In the genomic region with DNA sequence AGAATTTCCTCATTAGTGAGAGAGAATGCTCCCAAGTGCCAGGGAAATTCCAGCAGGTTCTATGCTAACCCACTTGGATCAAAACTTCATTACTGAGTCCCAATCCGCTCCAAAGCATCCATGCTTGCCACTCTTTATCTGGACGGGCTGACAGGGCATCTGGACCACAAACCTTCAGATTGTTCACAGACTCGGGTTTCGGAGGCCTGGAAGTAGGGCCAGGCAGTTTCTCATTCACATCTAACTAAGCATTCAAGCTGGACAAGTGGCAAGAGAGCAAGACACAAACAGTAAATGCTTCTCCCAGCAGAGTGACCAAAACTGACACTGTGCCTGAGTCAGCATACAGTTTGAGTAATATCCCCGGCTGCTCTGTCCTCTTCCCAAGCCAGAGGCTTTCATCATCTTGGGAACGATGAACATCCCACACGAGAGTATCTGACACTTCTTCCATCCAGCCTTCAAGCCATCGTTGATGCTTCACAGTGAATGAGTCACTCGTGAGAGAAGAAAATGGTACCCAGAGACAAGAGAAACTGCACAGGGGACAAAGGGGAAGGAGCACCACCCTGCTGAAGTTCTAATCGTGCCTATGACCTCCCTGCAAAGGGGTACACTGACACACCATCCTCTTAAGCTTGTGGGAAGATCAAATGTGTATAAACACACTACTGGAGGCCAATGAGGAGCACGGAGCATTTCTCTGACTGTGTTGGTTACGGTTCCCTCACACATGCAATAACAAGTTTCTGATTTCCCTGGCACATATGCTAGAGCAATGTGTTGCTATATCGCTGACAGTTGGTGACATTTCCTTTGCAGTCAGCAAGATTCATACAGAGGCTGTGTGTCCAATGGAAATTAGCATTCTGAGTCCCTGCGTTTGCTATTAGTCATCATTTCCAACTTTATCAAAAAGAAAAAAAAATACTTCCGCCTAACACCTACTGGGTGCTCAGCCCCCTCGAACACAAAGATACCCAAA, we compare ENCODE assay signal across 17 mouse cellular contexts.
DNase-seq lines count a peak whose midpoint lies in the region; ATAC-seq lines count a peak whose summit lies in the region.
"Had no signal": no experiment of that assay in that cellular context is flagged by ENCODE, and none has a peak within 500 bp of the region (broad histone marks: within the 10 kb centered on the region; RNA-seq: fewer than 3 reads in every experiment).

No protein-coding gene starts in this region.

- H3K4me2 ChIP-seq in forebrain, embryonic 15.5 days (replicated peaks) = no peak overlapping the region
- no peak overlapping the region for H3K4me2 ChIP-seq in forebrain, embryonic 11.5 days (ENCODE audit: low read depth, low read length, severe bottlenecking)
- H3K4me2 ChIP-seq: embryonic facial prominence, embryonic 13.5 days; hindbrain, embryonic 12.5 days; lung, embryonic 15.5 days; neural tube, embryonic 13.5 days had no signal

- DNase-seq in forebrain, embryonic 11.5 days (ENCODE audit: low spot score) = no peak
- DNase-seq in frontal cortex, postnatal 25 days (ENCODE audit: low spot score in 2 of 2) = peak; percentile 8 to 20
- DNase-seq in layer of hippocampus, postnatal 25 days (ENCODE audit: extremely low spot score in 1 of 2, low spot score in 1 of 2) = peak; percentile 28 to 30
- DNase-seq in right cerebral cortex, postnatal 25 days = peak; percentile 35
- DNase-seq in cerebellum, postnatal 25 days = no peak
- DNase-seq in spleen, postnatal 36 days (ENCODE audit: low spot score in 2 of 2) = no peak
- DNase-seq in kidney, adult 11 months = no peak
- DNase-seq: adrenal gland, adult 2 months; kidney, adult 18-20 months; kidney, postnatal 4 days; thymus, postnatal 14 days had no signal

- H3K4me1 ChIP-seq in forebrain, embryonic 15.5 days = no peaks in the 10 kb centered on the region
- H3K4me1 ChIP-seq in forebrain, embryonic 11.5 days (replicated peaks; ENCODE audit: control insufficient read depth, insufficient read depth, low read length) = no peaks in the 10 kb centered on the region
- H3K4me1 ChIP-seq: embryonic facial prominence, embryonic 13.5 days; hindbrain, embryonic 12.5 days; lung, embryonic 15.5 days; megakaryocyte, embryonic 14.5 days; neural tube, embryonic 13.5 days had no signal

- H3K9me3 ChIP-seq in forebrain, embryonic 15.5 days = no peaks in the 10 kb centered on the region
- no peaks in the 10 kb centered on the region for H3K9me3 ChIP-seq in forebrain, embryonic 11.5 days (ENCODE audit: control insufficient read depth, low read length)
- H3K9me3 ChIP-seq: hindbrain, embryonic 12.5 days; lung, embryonic 15.5 days; neural tube, embryonic 13.5 days had no signal

- no peak overlapping the region for H3K27ac ChIP-seq in forebrain, embryonic 15.5 days (replicated peaks)
- no peak overlapping the region for H3K27ac ChIP-seq in forebrain, embryonic 11.5 days (ENCODE audit: low read depth, low read length)
- H3K27ac ChIP-seq: embryonic facial prominence, embryonic 13.5 days; hindbrain, embryonic 12.5 days; lung, embryonic 15.5 days; neural tube, embryonic 13.5 days had no signal

- WGBS in forebrain, embryonic 15.5 days = 75% methylated on average over 16 of the region's 16 CpGs
- WGBS in forebrain, embryonic 11.5 days = 88% methylated on average over 16 of the region's 16 CpGs

- no peaks in the 10 kb centered on the region for H3K27me3 ChIP-seq in forebrain, embryonic 15.5 days
- H3K27me3 ChIP-seq in forebrain, embryonic 11.5 days (ENCODE audit: control insufficient read depth, insufficient read depth, low read length) = no peaks in the 10 kb centered on the region
- H3K27me3 ChIP-seq: embryonic facial prominence, embryonic 13.5 days; hindbrain, embryonic 12.5 days; lung, embryonic 15.5 days; megakaryocyte, embryonic 14.5 days; neural tube, embryonic 13.5 days had no signal

- H3K36me3 ChIP-seq in forebrain, embryonic 15.5 days = no peaks in the 10 kb centered on the region
- H3K36me3 ChIP-seq in forebrain, embryonic 11.5 days (ENCODE audit: control insufficient read depth, insufficient read depth, low read length) = no peaks in the 10 kb centered on the region
- H3K36me3 ChIP-seq: embryonic facial prominence, embryonic 13.5 days; hindbrain, embryonic 12.5 days; lung, embryonic 15.5 days; neural tube, embryonic 13.5 days had no signal

- ATAC-seq in forebrain, embryonic 15.5 days (replicated peaks) = peak; percentile 86
- no peak for ATAC-seq in forebrain, embryonic 11.5 days (replicated peaks; ENCODE audit: low FRiP score)

- no peak overlapping the region for H3K9ac ChIP-seq in forebrain, embryonic 15.5 days (replicated peaks)
- no peak overlapping the region for H3K9ac ChIP-seq in forebrain, embryonic 11.5 days (ENCODE audit: low read length)
- H3K9ac ChIP-seq: embryonic facial prominence, embryonic 13.5 days; hindbrain, embryonic 12.5 days; lung, embryonic 15.5 days; neural tube, embryonic 13.5 days had no signal

- H3K4me3 ChIP-seq in forebrain, embryonic 15.5 days = no peak overlapping the region
- H3K4me3 ChIP-seq in forebrain, embryonic 11.5 days (ENCODE audit: low read depth, low read length) = no peak overlapping the region
- H3K4me3 ChIP-seq: embryonic facial prominence, embryonic 13.5 days; hindbrain, embryonic 12.5 days; lung, embryonic 15.5 days; megakaryocyte, embryonic 14.5 days; neural tube, embryonic 13.5 days had no signal

Comparison
In these comparisons a context has a peak if more than half of its experiments do, and no peak if none do; other contexts are left out.
1. DNase-seq: peak in frontal cortex, postnatal 25 days (2 of 2), layer of hippocampus, postnatal 25 days (2 of 2) and right cerebral cortex, postnatal 25 days (single experiment); none in forebrain, embryonic 11.5 days (single experiment), cerebellum, postnatal 25 days (0 of 2), spleen, postnatal 36 days (0 of 2) and kidney, adult 11 months (single experiment).